Mouse (Mus musculus) heart, embryonic 14.5 days (tissue): Measurements from ENCODE around the gene Wasf2. TPM values are rescaled to one million over a fixed set of nuclear protein-coding genes. Genes with fewer than 3 reads are reported as not detected.
A peak's percentile ranks its signal among the peaks of the same experiment; 100 is the strongest.

Experiments
- ATAC-seq: fragments of 200-750 bp; cut with Nextera tagmentation; 2 replicates; pipeline ENCODE4 v1.8.0; 2017; ENCODE audit warnings: low read depth, moderate TSS enrichment; ENCODE audit not compliant: insufficient number of reproducible peaks, insufficient read depth, low FRiP score
- H3K27ac ChIP-seq, 2 experiments: fragments of 200-500 bp in 1 of 2; fragments of 300-500 bp in 1 of 2; sonication (generic) in 1 of 2; replicated peaks in 1 of 2; 2 replicates each; pipeline ENCODE4 v1.5.1; 2012 to 2014; ENCODE audit warnings: low read depth in 2 of 2, low read length in 2 of 2, control low read depth in 1 of 2, mild to moderate bottlenecking in 1 of 2, mixed read lengths in 1 of 2; ENCODE audit not compliant: control insufficient read depth in 1 of 2, insufficient read depth in 1 of 2
- H3K27me3 ChIP-seq: fragments of 300-500 bp; sonication (generic); 2 replicates; pipeline ENCODE4 v1.6.1; 2014; ENCODE audit warnings: mild to moderate bottlenecking, low read length, control low read depth; ENCODE audit not compliant: control insufficient read depth, insufficient read depth
- H3K36me3 ChIP-seq: fragments of 300-500 bp; sonication (generic); 2 replicates; pipeline ENCODE4 v1.6.1; 2014; ENCODE audit warnings: mild to moderate bottlenecking, control low read depth, low read length, mixed read lengths; ENCODE audit not compliant: control insufficient read depth, insufficient read depth
- H3K4me1 ChIP-seq, 2 experiments: fragments of 200-500 bp in 1 of 2; fragments of 300-500 bp in 1 of 2; sonication (generic) in 1 of 2; 2 replicates each; pipeline ENCODE4 v1.6.1; 2012 to 2014; ENCODE audit warnings: low read length in 2 of 2, control low read depth in 1 of 2, mixed read lengths in 1 of 2; ENCODE audit not compliant: control insufficient read depth in 2 of 2, insufficient read depth in 2 of 2
- H3K4me2 ChIP-seq: fragments of 300-500 bp; sonication (generic); 2 replicates; pipeline ENCODE4 v1.6.1; 2014; ENCODE audit warnings: mild to moderate bottlenecking, low read length
- H3K4me3 ChIP-seq, 2 experiments: fragments of 200-500 bp in 1 of 2; fragments of 300-500 bp in 1 of 2; sonication (generic) in 1 of 2; 2 replicates each; pipeline ENCODE4 v1.5.1; 2012 to 2014; ENCODE audit warnings: low read length in 2 of 2, mild to moderate bottlenecking in 2 of 2, control low read depth in 1 of 2, low read depth in 1 of 2, moderate library complexity in 1 of 2; ENCODE audit not compliant: control insufficient read depth in 1 of 2, insufficient read depth in 1 of 2
- H3K9ac ChIP-seq: fragments of 300-500 bp; sonication (generic); 2 replicates; pipeline ENCODE4 v1.6.1; 2014; ENCODE audit warnings: mild to moderate bottlenecking, low read length
- H3K9me3 ChIP-seq: fragments of 300-500 bp; sonication (generic); 2 replicates; pipeline ENCODE4 v1.6.1; 2016; ENCODE audit warnings: low read length, control low read depth; ENCODE audit not compliant: control insufficient read depth
- WGBS: fragments of 180-500 bp; shearing (Covaris S2); extraction: QIAGEN DNeasy Blood & Tissue Kit; methylation state at CpG from one replicate; pipeline ENCODE4 v1.1.7; 2014; 5-methylcytosine and 5-hydroxymethylcytosine counted together
- polyA plus RNA-seq: library from polyadenylated mRNA; unstranded; fragments of >200 nt; fragmentation: Nextera tagmentation; extraction: Ambion mirVana; gene quantifications from 2 replicates; pipeline ENCODE4 v1.2.1, GENCODE M21; 2014

Gene Wasf2
- polyA plus RNA-seq, 1 experiment from 2014 or later: 68.6 TPM

- no peaks in the 10 kb centered on the region for H3K36me3 ChIP-seq
- no peaks in the 10 kb centered on the region for H3K9me3 ChIP-seq
- peaks cover 24% of the 10 kb centered on the region for H3K27me3 ChIP-seq
- H3K4me2 ChIP-seq: no peak overlapping the region
- H3K4me3 ChIP-seq: no peak overlapping the region
- H3K27ac ChIP-seq: no peak overlapping the region
- WGBS: 3% methylated on average over 11 of the region's 11 CpGs
- no peak overlapping the region for H3K9ac ChIP-seq
- peaks cover 18 to 26% of the 10 kb centered on the region in 2 experiments for H3K4me1 ChIP-seq
- no peak for ATAC-seq
Observed at GRCm38 (mm10) chr4:133209366-133209765, 79.1 kb downstream of the Wasf2 start.

DNA sequence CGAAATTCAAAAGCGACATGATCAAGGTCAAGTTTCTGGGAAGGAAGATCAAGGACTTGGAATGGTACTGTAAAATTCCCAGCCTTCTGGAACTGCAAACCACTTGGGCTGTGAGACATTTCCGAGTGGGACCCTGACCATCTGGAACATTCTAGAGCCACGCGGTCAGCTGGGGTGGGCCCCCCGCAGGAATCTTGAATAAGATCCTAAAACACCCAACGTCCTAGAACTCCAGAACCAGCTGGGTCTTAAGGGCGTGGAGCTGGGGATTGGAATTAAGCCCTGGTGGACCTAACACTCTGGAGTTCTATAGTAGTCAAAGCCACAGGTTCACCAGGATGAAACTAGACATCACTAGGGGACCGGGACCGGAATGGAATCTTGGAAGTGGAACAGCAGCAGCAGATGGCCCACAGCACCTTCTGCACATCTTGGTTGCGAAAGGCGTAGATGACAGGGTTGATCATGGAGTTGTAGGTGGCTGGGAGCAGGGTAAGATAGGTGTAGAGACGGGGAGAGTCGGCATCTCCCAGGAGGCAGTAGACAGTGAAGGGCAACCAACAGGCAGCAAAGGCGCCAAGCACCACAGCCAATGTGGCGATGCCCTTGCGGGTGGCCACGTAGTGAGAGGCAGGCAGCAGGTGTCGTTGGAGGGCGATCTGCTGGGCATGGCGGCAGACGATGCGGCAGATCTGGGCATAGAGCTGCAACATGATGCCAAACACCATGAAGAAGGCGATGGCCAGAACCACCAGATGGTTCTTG is 79.9 kb downstream of the Wasf2 start:
- H3K4me1 ChIP-seq: peaks cover 13 to 18% of the 10 kb centered on the region in 2 experiments
- WGBS: 91% methylated on average over 24 of the region's 24 CpGs
- H3K9me3 ChIP-seq: no peaks in the 10 kb centered on the region

DNA sequence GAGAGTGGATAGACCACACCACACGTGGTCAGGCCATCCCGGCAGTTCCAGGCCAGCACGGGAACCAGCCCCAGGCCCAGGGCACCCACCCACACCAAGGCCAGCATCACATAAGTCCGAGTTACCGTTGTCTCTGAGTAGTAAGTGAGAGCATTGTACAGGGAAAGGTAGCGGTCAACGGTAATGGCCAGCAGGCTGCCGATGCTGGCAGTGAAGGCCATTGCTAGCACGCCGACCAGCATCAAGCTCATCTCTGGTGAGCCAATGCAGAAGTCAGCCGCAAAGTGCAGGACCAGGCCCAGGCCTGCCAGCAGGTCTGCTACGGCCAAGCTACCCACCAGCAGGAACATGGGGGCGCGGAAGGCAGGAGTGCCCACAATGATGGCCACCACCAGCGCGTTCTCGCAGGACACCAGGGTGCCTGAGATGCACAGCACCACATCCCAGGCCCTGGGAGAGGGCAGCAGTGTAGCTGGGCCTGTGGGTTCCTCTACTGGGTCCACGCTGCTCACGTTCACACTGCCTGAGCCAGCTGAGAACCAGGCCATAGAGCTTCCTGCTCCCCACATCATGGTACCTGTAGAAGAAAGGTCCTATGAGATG is 80.6 kb downstream of the Wasf2 start:
- Histone ChIP-seq H3K27ac (no peak overlapping the region), H3K9me3 (no peaks in the 10 kb centered on the region), H3K4me2 (no peak overlapping the region), H3K4me3 (no peak overlapping the region), H3K4me1 (peaks cover 13 to 17% of the 10 kb centered on the region in 2 experiments), H3K9ac (no peak overlapping the region), H3K27me3 (peaks cover 24% of the 10 kb centered on the region), H3K36me3 (no peaks in the 10 kb centered on the region)
- 92% methylated on average over 19 of the region's 19 CpGs for WGBS
- no peak for ATAC-seq

More for the DNA sequence above, 79.9 kb downstream of the Wasf2 start:
- no peaks in the 10 kb centered on the region for H3K36me3 ChIP-seq
- no peak for ATAC-seq
- H3K27me3 ChIP-seq: peaks cover 24% of the 10 kb centered on the region
- no peak overlapping the region for H3K4me3 ChIP-seq
- H3K9ac ChIP-seq: no peak overlapping the region
- H3K4me2 ChIP-seq: no peak overlapping the region
- no peak overlapping the region for H3K27ac ChIP-seq

DNA sequence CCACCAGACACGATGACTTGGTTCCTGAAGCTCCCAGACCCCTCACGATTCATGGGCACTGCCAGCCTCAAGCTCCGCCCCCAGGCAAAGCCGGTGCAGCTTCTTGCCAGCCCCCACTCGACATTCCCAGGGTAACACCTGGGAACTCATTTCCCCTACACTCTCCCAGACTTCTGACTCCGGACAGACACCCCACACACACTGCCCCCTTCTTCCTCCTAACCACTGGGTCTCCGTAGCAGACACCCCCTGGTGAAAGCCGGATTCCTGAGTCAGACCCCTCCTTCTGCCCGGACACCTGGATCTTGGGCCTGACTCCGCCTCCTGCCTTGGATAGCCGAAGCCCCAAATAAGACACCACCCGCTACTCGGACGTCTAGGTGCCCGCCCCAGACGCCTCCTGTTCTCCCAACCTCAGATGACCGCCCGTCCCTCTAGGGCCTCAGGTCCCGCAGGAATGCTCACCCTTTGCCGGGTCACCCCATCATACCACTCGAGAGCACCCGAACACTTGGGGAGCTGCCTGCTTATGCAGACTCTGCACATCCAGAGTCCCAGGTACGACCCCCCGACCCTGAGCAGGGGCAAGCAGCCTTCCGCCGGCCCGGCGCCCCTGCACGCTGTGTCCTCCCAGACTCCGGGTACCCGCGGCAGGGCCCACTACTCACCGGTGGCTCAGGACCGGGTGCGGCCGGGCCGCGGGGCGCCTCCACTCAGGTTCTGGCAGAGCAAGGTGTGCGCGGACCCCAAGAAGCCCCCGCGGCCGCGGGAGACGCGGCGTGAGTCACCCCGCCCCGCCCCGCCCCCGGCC is 81.7 kb downstream of the Wasf2 start, which contains the start of the genes Cd164l2 and Gpr3:
Gene Cd164l2, plus strand, starts transcription at position 381 of the 811 bp plus-strand sequence.
Gene Gpr3, minus strand, starts transcription at position 786 of the 811 bp plus-strand sequence.
- no peaks in the 10 kb centered on the region for H3K36me3 ChIP-seq
- H3K4me3 ChIP-seq: peak within 1 kb of the TSS; percentile 68 to 69
- peaks cover 24% of the 10 kb centered on the region for H3K27me3 ChIP-seq
- H3K4me2 ChIP-seq: peak within 1 kb of the TSS; percentile 98
- peaks cover 13 to 17% of the 10 kb centered on the region in 2 experiments for H3K4me1 ChIP-seq
- 2% methylated on average over 50 of the region's 52 CpGs for WGBS
- no peaks in the 10 kb centered on the region for H3K9me3 ChIP-seq
- peak within 1 kb of the TSS; percentile 72 for H3K9ac ChIP-seq
- peak; percentile 38 for ATAC-seq
- no peak within 1 kb of the TSS for H3K27ac ChIP-seq

DNA sequence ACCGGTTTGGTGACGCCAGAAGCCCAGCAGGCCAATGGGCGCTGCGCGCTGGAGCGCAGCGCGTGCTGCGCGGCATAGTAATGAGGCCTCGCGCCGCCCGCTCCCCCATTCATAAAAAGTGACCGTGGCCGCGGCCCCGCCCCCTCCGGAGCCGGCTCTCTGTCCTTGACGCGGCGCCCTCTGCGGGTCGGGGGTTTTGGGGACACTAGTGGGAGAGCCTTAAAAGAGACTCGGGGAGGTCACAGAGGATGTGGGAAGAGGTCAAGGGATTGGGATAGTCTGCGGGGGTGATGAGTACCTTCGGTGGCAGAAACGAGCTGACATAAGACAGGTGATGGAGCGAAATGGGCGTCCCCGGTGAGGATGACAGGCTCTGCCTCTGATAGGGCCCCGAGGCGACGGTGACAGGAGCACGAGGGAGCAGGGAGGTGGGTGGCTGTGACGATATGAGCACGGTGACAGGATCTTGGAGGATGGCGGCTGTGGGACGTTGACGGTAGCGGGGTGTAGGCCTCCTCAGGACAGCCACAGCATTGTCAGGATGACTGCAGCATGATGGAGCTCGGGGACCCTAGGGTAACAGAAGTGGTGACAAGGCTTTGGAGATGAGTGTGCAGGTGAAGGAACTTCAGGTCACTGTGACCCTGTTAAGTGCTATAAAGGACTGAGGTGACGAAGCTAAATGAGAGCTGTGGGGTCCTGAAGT is 82.4 kb downstream of the Wasf2 start:
- peak overlapping the region; percentile 72 for H3K9ac ChIP-seq
- peaks cover 13 to 17% of the 10 kb centered on the region in 2 experiments for H3K4me1 ChIP-seq
- WGBS: under 1% methylated on average over 44 of the region's 44 CpGs
- H3K9me3 ChIP-seq: no peaks in the 10 kb centered on the region
- H3K4me2 ChIP-seq: peak overlapping the region; percentile 98
- peak overlapping the region; percentile 68 to 69 for H3K4me3 ChIP-seq
- H3K27ac ChIP-seq: no peak overlapping the region
- H3K27me3 ChIP-seq: peaks cover 24% of the 10 kb centered on the region
- peak; percentile 72 for ATAC-seq
- H3K36me3 ChIP-seq: no peaks in the 10 kb centered on the region

GRCm38 (mm10) chr4:133213268-133213590 is 82.9 kb downstream of the Wasf2 start:
- Histone ChIP-seq H3K9me3 (no peaks in the 10 kb centered on the region), H3K4me2 (peak overlapping the region; percentile 98), H3K27ac (no peak overlapping the region), H3K27me3 (peaks cover 24% of the 10 kb centered on the region), H3K9ac (0 out of 2 replicates have a peak overlapping the region, but pooled peaks have one; percentile 4), H3K4me3 (peak overlapping the region in 1 of 2 experiments; percentile 4; a peak in 1 of 4 replicates), H3K36me3 (no peaks in the 10 kb centered on the region), H3K4me1 (peaks cover 13 to 17% of the 10 kb centered on the region in 2 experiments)
- 3% methylated on average over 9 of the region's 9 CpGs for WGBS
- no peak for ATAC-seq

DNA sequence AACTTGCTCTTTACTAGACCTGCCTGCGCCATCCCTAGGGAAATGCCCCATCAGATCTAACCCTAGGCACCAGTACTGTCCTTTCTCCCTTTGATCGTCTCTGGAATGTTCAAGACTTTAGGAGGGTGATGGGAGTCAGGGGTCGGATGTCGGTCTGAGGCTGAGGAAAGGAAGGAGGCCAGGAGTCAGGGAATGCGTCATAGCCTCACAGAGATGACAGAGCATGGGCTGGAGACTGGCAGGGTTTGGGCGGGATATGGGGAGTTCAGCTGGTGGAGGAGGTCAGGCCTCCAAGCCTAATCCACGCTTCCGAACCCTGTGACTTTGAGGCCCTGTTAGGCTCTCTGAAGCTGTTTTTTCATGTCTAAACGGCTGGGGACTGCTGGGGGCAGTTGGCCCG is 83.4 kb downstream of the Wasf2 start:
- Histone ChIP-seq H3K9ac (0 out of 2 replicates have a peak overlapping the region, but pooled peaks have one; percentile 4), H3K4me2 (peak overlapping the region; percentile 98), H3K9me3 (no peaks in the 10 kb centered on the region), H3K4me3 (peak overlapping the region in 1 of 2 experiments; percentile 4; a peak in 1 of 4 replicates), H3K27ac (no peak overlapping the region), H3K36me3 (no peaks in the 10 kb centered on the region), H3K4me1 (peaks cover 13 to 17% of the 10 kb centered on the region in 2 experiments), H3K27me3 (peaks cover 24% of the 10 kb centered on the region)
- 12% methylated on average over 10 of the region's 10 CpGs for WGBS
- ATAC-seq: no peak
